Mouse (Mus musculus): ENCODE measurements around the gene Kcnq1. TPM values are rescaled to one million over a fixed set of nuclear protein-coding genes. Genes with fewer than 3 reads are reported as not detected.
A peak's percentile ranks its signal among the peaks of the same experiment; 100 is the strongest.

Gene Kcnq1
- polyA plus RNA-seq, 1 experiment from 2014 or later: 0.05 TPM

GRCm38 (mm10) chr7:143305808-143306207 is 199.6 kb downstream of the Kcnq1 start:
- ChIA-PET CTCF (no interaction called here), POLR2A (no interaction called here)
- in situ Hi-C loops (cut with MboI; ENCODE audit: low pct_unique_long_range_greater_than_20kb): no loop called here
- ATAC-seq (no peak), DNase-seq (ENCODE audit: low read depth, low spot score) (no peak)
- no peak for TF ChIP-seq CTCF (IDR thresholded peaks at IDR 0.05)
- H3K27me3 ChIP-seq: no peaks in the 10 kb centered on the region

DNA sequence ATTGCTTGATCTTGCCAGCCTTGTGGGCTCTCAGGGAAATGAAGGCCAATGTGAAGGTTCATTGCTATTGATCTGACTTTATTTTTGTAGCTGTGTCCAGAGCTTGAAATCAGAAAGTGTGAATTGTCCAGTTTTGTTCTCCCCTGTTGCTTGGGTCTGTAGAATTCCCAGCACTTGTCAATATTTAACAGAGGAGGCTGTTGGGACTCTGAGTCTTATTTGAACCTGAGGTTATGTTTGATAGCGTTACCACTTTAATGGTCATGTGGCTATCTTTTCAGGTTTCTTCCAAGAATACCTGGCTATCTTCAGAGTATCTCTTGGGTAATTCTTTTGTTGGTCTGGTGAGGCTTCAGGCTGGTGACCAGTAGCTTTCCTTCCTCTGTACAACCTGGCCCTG is 201.8 kb downstream of the Kcnq1 start:
- ChIA-PET CTCF (no interaction called here), POLR2A (no interaction called here)
- DNase-seq (ENCODE audit: low read depth, low spot score) (no peak), ATAC-seq (no peak)
- in situ Hi-C loops (cut with MboI; ENCODE audit: low pct_unique_long_range_greater_than_20kb): no loop called here
- no peaks in the 10 kb centered on the region for H3K27me3 ChIP-seq
- no peak for TF ChIP-seq CTCF (IDR thresholded peaks at IDR 0.05)

GRCm38 (mm10) chr7:143310311-143310710 is 204.1 kb downstream of the Kcnq1 start:
- ChIA-PET CTCF (no interaction called here), POLR2A (no interaction called here)
- ATAC-seq: no peak
- H3K27me3 ChIP-seq: no peaks in the 10 kb centered on the region
- no peak for DNase-seq (ENCODE audit: low read depth, low spot score)
- in situ Hi-C loops (cut with MboI; ENCODE audit: low pct_unique_long_range_greater_than_20kb): no loop called here
- no peak for TF ChIP-seq CTCF (IDR thresholded peaks at IDR 0.05)

GRCm38 (mm10) chr7:143310847-143311246 is 204.7 kb downstream of the Kcnq1 start:
- H3K27me3 ChIP-seq: no peaks in the 10 kb centered on the region
- POLR2A ChIA-PET: no interaction called here
- CTCF ChIA-PET: no interaction called here
- ATAC-seq (no peak), DNase-seq (ENCODE audit: low read depth, low spot score) (no peak)
- in situ Hi-C loops (cut with MboI; ENCODE audit: low pct_unique_long_range_greater_than_20kb): no loop called here
- no peak for TF ChIP-seq CTCF (IDR thresholded peaks at IDR 0.05)

DNA sequence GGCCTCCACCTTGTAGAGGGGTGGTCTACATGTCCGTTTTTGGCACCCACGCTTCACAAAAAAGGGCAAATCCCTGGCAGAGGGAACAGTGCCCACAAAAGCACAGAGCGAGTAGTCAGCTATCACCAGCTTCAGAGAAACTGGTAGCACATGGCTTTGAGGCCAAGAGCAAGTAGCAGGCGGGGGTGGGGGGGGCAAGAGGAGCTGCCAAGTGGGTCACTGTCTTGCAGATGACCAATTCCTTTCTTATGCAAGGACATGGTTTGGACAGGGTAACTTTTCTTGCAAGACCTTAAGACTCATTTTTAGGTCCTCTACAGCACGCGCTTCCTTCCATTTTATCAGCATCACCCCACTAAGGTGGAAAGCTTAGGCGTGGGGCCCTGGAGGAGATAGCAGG is 205.3 kb downstream of the Kcnq1 start:
- no peak for TF ChIP-seq CTCF (IDR thresholded peaks at IDR 0.05)
- DNase-seq (ENCODE audit: low read depth, low spot score): no peak
- CTCF ChIA-PET: no interaction called here
- POLR2A ChIA-PET: no interaction called here
- in situ Hi-C loops (cut with MboI; ENCODE audit: low pct_unique_long_range_greater_than_20kb): no loop called here
- no peaks in the 10 kb centered on the region for H3K27me3 ChIP-seq
- no peak for ATAC-seq

DNA sequence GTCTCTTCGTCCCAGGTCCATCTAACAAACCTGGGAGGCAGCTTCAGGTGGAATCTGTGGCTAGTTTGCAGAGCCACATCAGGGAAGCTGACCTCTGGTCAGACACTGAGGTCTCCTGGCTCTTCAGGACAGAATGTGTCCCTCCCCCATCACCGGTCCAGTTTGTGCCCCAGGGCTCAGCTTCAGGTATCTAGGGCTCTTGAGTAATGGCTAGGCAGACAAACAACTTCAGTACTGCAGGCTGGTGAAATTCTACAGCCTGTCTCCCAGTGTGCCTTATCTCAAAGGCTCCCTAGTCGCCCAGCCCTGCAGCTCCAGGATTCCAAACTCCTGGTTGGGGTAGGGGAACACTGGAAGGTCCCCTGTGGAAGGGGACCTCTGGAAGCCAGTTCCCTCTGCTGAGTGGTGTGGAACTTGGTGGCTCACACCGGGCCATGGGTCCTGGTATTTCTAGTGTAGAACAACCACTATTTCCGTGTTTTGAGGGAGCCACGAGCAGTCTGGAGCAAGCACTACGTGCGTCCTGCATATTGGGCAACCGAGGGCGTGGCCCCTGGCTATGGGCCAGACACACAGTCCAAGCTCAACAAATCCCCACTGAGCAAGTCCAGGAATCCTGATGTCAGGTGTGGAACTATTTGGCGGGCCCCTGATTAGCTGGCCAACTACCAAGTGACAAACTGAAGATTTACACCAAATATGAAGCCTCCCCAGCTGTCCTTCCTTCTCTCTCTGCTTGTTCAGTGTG is 207.6 kb downstream of the Kcnq1 start:
- no peak for TF ChIP-seq CTCF (IDR thresholded peaks at IDR 0.05)
- no peak for DNase-seq (ENCODE audit: low read depth, low spot score)
- in situ Hi-C loops (cut with MboI; ENCODE audit: low pct_unique_long_range_greater_than_20kb): no loop called here
- peak; percentile 17 for ATAC-seq
- ChIA-PET CTCF (no interaction called here), POLR2A (no interaction called here)
- H3K27me3 ChIP-seq: no peaks in the 10 kb centered on the region

- CTCF ChIA-PET: no interaction called here
- no peaks in the 10 kb centered on the region for H3K27me3 ChIP-seq
- in situ Hi-C loops (cut with MboI; ENCODE audit: low pct_unique_long_range_greater_than_20kb): no loop called here
- TF ChIP-seq CTCF (IDR thresholded peaks at IDR 0.05): no peak
- POLR2A ChIA-PET: no interaction called here
- ATAC-seq: no peak
- no peak for DNase-seq (ENCODE audit: low read depth, low spot score)
Measured at GRCm38 (mm10) chr7:143318512-143318911, 212.3 kb downstream of the Kcnq1 start.

DNA sequence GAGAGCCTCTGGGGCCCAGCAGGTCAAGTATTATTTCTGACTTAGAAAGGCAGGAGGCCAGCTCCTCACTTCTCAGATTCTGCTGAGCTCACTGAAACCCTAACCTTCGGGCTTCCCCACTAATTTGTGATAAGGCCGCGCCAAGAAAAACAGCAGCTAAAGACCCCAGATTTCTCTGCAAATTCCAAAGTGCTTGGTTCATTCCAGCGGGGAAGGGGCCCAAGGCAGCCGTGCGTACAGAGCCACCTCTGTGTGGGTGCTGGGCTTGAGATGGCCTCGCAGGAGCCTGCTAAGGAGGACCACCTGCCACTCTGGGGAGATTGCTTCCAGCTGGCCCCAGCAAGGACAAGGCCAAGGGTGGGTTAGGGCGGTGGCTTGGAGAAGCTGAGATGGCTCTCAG is 214.2 kb downstream of the Kcnq1 start:
- POLR2A ChIA-PET: interaction anchor here (0.6 kb wide), 1 partner anchor 176 kb away, joined by 3 read pairs; no protein-coding TSS in a partner anchor
- TF ChIP-seq CTCF (IDR thresholded peaks at IDR 0.05): no peak
- no peak for DNase-seq (ENCODE audit: low read depth, low spot score)
- in situ Hi-C loops (cut with MboI; ENCODE audit: low pct_unique_long_range_greater_than_20kb): no loop called here
- no peak for ATAC-seq
- H3K27me3 ChIP-seq: no peaks in the 10 kb centered on the region
- CTCF ChIA-PET: no interaction called here

DNA sequence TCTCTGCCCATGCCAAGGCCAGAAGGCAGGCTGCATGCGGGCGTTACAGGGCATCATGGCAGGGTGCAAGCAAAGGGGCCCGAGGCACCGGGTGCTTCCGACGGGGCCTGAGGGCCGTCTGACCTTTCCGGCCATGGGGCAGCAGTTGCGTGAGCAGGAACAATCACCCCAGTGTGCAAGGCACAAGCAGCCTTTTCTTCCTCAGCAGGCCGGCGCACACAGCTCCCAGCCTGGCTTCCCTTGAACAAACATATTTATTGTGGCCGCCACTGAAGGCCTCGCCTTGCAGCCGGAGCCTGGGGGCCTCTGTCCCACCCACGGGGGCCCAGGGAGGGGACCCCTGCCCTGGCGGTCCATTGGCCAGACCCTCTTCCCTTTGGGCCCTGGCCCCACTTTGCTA is 218.9 kb downstream of the Kcnq1 start:
- ATAC-seq: no peak
- CTCF ChIA-PET: no interaction called here
- POLR2A ChIA-PET: no interaction called here
- no peaks in the 10 kb centered on the region for H3K27me3 ChIP-seq
- TF ChIP-seq CTCF (IDR thresholded peaks at IDR 0.05): no peak
- in situ Hi-C loops (cut with MboI; ENCODE audit: low pct_unique_long_range_greater_than_20kb): no loop called here
- DNase-seq (ENCODE audit: low read depth, low spot score): no peak

- ChIA-PET CTCF (no interaction called here), POLR2A (no interaction called here)
- no peaks in the 10 kb centered on the region for H3K27me3 ChIP-seq
- ATAC-seq: no peak
- DNase-seq (ENCODE audit: low read depth, low spot score): no peak
- in situ Hi-C loops (cut with MboI; ENCODE audit: low pct_unique_long_range_greater_than_20kb): no loop called here
- TF ChIP-seq CTCF (IDR thresholded peaks at IDR 0.05): no peak
Measured at GRCm38 (mm10) chr7:143328185-143328915, 222.2 kb downstream of the Kcnq1 start.

DNA sequence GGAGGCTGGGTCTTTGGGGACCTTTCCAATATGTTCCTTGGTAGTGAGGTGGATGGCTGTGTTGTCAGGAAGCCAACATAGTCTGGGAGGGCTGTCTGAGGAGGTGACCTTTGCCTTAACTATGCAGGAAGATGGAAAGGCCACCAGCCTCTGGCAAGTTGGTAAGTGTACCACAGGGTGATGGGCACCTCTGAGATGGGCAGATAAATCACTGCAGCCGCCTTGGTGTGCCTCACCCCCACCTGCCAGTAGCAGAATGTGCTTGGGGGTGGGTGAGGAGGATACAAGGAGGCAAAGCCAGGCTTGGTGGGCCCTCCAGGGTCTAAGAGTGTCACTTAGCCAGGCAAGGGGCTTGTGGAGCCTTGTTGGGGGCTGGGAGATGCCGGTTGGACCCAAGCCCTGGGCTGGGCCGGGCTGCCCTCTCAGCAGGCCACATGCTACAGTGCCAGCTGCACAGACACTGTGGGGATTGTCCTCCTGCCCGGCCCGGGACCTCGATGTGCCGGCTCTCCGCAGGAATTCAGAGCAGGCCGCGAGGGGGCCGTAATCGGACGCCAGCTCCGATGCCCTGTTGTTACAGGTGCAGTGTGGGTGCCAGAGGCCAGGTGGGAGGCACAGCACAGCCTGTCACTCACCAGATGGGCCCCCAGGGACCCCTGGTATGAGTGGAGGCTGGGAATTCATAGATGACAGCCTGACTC is 223.1 kb downstream of the Kcnq1 start:
- no peak for DNase-seq (ENCODE audit: low read depth, low spot score)
- POLR2A ChIA-PET: no interaction called here
- ATAC-seq: no peak
- no peaks in the 10 kb centered on the region for H3K27me3 ChIP-seq
- TF ChIP-seq CTCF (IDR thresholded peaks at IDR 0.05): no peak
- CTCF ChIA-PET: no interaction called here
- in situ Hi-C loops (cut with MboI; ENCODE audit: low pct_unique_long_range_greater_than_20kb): no loop called here

All from Patski (cell line).